Mouse (Mus musculus) bone marrow macrophage, adult 2 months (primary cell): ENCODE measurements at regions not wholly inside any gene's neighbourhood (a gene's known extent, or its start where the extent isn't known, plus 50 kb on each side); places are given as distances from the start of the nearest gene placed in this dataset.

Experiments
- CTCF ChIP-seq: IDR thresholded peaks from 2 replicates; pipeline ENCODE4 v1.5.1; 2012; ENCODE audit warnings: low read depth, mild to moderate bottlenecking, low read length, moderate library complexity
- POLR2A ChIP-seq: IDR thresholded peaks from 2 replicates; pipeline ENCODE4 v1.6.1; 2012; ENCODE audit warnings: mild to moderate bottlenecking, low read depth, low read length, borderline replicate concordance

DNA sequence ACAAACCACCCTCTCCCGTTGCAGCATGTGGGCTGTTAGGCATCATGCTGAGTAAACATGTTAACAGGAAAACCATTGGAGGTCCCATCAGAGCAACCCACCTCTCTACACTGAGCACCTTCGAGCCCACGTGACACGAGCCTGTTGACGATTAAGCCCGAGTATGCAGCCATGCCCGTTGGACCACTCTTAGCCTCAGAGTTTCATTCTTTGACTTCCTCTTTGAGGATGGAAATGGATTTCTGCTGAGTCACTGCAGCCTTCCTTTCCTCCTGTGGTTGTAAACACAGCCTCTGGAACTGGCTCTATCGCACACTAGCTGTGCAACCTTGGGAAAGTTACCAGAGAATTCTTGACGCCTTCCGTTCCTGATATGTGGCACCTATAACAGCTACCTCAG is 114.1 kb upstream of the Mkln1 start:
- TF ChIP-seq POLR2A (no peak), CTCF (no peak)
